Mouse (Mus musculus) hindbrain, embryonic 14.5 days (tissue): Measurements from ENCODE around the gene Vmn1r116. TPM values are rescaled to one million over a fixed set of nuclear protein-coding genes. Genes with fewer than 3 reads are reported as not detected.
"Not testable (repeated sequence)": the region's sequence is repeated elsewhere in the genome, so short reads cannot be mapped to it uniquely, and the experiment has no call there.

Source experiments
- ATAC-seq: fragments of 200-750 bp; cut with Nextera tagmentation; 2 replicates; pipeline ENCODE4 v1.8.0; 2017; ENCODE audit warnings: moderate number of reproducible peaks, mild to moderate bottlenecking, moderate TSS enrichment, moderate library complexity; ENCODE audit not compliant: low FRiP score
- DNase-seq: peaks from one replicate; pipeline ENCODE4 v3.0.0-alpha.2; 2015; ENCODE audit warnings: low spot score
- H3K27ac ChIP-seq: fragments of 300-500 bp; sonication (generic); 2 replicates; pipeline ENCODE4 v1.5.1; 2014; ENCODE audit warnings: mild to moderate bottlenecking, moderate library complexity
- H3K27me3 ChIP-seq: fragments of 300-500 bp; sonication (generic); 2 replicates; pipeline ENCODE4 v1.6.1; 2014; ENCODE audit warnings: mild to moderate bottlenecking, low read length, mixed read lengths; ENCODE audit not compliant: control insufficient read depth, insufficient read depth
- H3K36me3 ChIP-seq: fragments of 300-500 bp; sonication (generic); replicated peaks from 2 replicates; pipeline ENCODE4 v1.6.1; 2014; ENCODE audit not compliant: control insufficient read depth, insufficient read depth
- H3K4me1 ChIP-seq: fragments of 300-500 bp; sonication (generic); replicated peaks from 2 replicates; pipeline ENCODE4 v1.6.1; 2014; ENCODE audit warnings: antibody characterized with exemption, low read length, mixed read lengths; ENCODE audit not compliant: control insufficient read depth, insufficient read depth
- H3K4me2 ChIP-seq: fragments of 300-500 bp; sonication (generic); replicated peaks from 2 replicates; pipeline ENCODE4 v1.6.1; 2014; ENCODE audit warnings: mild to moderate bottlenecking, moderate library complexity
- H3K4me3 ChIP-seq: fragments of 300-500 bp; sonication (generic); replicated peaks from 2 replicates; pipeline ENCODE4 v1.5.1; 2014; ENCODE audit warnings: mild to moderate bottlenecking, low read length
- H3K9ac ChIP-seq: fragments of 300-500 bp; sonication (generic); 2 replicates; pipeline ENCODE4 v1.6.1; 2014
- H3K9me3 ChIP-seq: fragments of 300-500 bp; sonication (generic); 2 replicates; pipeline ENCODE4 v1.6.1; 2016; ENCODE audit warnings: low read length; ENCODE audit not compliant: control insufficient read depth
- WGBS: fragments of 180-500 bp; shearing (Covaris S2); extraction: QIAGEN DNeasy Blood & Tissue Kit; methylation state at CpG from one replicate; pipeline ENCODE4 v1.1.7; 2014; 5-methylcytosine and 5-hydroxymethylcytosine counted together
- polyA plus RNA-seq: library from polyadenylated mRNA; unstranded; fragments of >200 nt; fragmentation: Nextera tagmentation; extraction: Ambion mirVana; gene quantifications from 2 replicates; pipeline ENCODE4 v1.2.1, GENCODE M21; 2014

Vmn1r116 gene
- not detected in 2 replicates for polyA plus RNA-seq

DNA sequence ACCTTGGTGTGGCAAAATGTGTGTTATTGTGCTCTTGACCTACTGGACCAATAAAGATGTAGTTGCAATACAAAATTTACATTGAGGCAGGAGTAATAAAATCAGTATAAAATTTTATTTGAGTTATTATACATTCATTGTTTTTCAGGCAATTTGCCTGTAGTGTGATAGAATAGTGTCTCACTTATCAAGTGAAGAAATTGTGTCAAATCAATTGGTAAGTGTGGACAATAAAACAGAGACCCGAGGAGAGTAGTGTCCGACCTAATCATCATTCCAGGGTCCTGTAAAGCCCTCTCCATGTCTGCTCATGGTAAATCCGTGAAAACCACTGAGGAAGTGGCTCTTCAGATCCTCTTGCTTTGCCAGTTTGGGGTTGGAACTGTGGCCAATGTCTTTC, at the start of gene Vmn1r116:
Gene Vmn1r116 (plus strand): TSS at position 301 of the 400 bp plus-strand sequence.
- not testable (repeated sequence) for H3K9ac ChIP-seq, H3K4me3 ChIP-seq, H3K4me1 ChIP-seq, H3K4me2 ChIP-seq, H3K9me3 ChIP-seq, ATAC-seq, H3K36me3 ChIP-seq, H3K27ac ChIP-seq, DNase-seq, H3K27me3 ChIP-seq
- WGBS: 60% methylated on average over 3 of the region's 3 CpGs

DNA sequence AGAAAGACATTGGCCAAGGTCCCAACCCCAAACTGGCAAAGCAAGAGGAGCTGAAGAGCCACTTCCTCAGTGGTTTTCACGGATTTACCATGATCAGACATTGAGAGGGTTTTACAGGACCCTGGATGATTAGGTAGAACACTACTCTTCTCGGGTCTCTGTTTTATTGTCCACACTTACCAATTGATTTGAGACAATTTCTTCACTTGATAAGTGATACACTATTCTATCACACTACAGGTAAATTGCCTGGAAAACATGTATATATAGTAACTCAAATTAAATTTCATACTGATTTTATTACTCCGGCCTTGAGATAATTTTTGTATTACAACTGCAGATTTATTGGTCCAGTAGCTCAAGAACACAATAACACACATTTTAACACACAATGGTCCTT, 27.2 kb upstream of the Vmn1r116 start, which contains the start of gene Vmn1r115:
Gene Vmn1r115 (minus strand): TSS at position 101 of the 400 bp plus-strand sequence.
- not testable (repeated sequence) for H3K36me3 ChIP-seq, DNase-seq, ATAC-seq, H3K9ac ChIP-seq, H3K27me3 ChIP-seq, H3K4me1 ChIP-seq, H3K9me3 ChIP-seq, H3K27ac ChIP-seq, H3K4me3 ChIP-seq, H3K4me2 ChIP-seq
- WGBS: 88% methylated on average over 1 of the region's 3 CpGs

DNA sequence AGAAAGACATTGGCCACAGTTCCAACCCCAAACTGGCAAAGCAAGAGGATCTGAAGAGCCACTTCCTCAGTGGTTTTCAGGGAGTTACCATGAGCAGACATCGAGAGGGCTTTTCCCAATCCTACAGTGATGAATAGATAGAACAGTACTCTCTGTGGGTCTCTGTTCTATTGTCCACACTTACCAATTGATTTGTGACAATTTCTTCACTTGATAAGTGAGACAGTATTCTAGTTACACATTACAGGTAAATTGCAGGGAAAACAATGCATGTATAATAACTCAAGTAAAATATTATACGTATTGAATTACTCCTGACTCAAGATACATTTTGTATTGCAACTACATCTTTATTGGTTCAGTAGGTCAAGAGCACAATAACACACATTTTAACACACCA, 12.0 kb downstream of the Vmn1r116 start, which contains the start of gene Vmn1r117:
Gene Vmn1r117 (minus strand): TSS at position 101 of the 400 bp plus-strand sequence.
- not testable (repeated sequence) for H3K36me3 ChIP-seq, H3K4me2 ChIP-seq, H3K9ac ChIP-seq, H3K27ac ChIP-seq, H3K9me3 ChIP-seq, ATAC-seq, H3K27me3 ChIP-seq, H3K4me1 ChIP-seq, DNase-seq, H3K4me3 ChIP-seq
- no CpG with 5 or more reads among the region's 2 CpGs for WGBS

DNA sequence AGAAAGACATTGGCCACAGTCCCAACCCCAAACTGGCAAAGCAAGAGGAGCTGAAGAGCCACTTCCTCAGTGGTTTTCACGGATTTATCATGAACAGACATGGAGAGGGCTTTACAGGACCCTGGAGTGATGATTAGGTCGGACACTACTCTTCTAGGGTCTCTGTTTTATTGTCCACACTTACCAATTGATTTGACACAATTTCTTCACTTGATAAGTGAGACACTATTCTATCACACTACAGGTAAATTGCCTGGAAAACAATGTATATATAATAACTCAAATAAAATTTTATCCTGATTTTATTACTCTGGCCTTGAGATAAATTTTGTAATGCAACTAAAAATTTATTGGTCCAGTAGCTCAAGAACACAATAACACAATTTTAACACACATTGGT, 40.2 kb downstream of the Vmn1r116 start, which contains the start of gene Vmn1r118:
Gene Vmn1r118 (minus strand): TSS at position 101 of the 400 bp plus-strand sequence.
- not testable (repeated sequence) for DNase-seq, ATAC-seq, H3K9ac ChIP-seq, H3K36me3 ChIP-seq, H3K4me1 ChIP-seq, H3K4me2 ChIP-seq, H3K27me3 ChIP-seq, H3K27ac ChIP-seq, H3K4me3 ChIP-seq, H3K9me3 ChIP-seq
- WGBS: no CpG with 5 or more reads among the region's 2 CpGs

Other genes with a start within 250 kb of the Vmn1r116 start
- gene Vmn1r107, start 203.3 kb upstream of the Vmn1r116 start, polyA plus RNA-seq: not detected in 2 replicates
- gene Vmn1r111, start 169.0 kb upstream of the Vmn1r116 start, polyA plus RNA-seq: not detected in 2 replicates
- gene Gm10668, start 141.6 kb upstream of the Vmn1r116 start, polyA plus RNA-seq: not detected in 2 replicates
- gene Vmn1r112, start 101.1 kb upstream of the Vmn1r116 start, polyA plus RNA-seq: not detected in 2 replicates
- gene Vmn1r113, start 85.0 kb upstream of the Vmn1r116 start, polyA plus RNA-seq: not detected in 2 replicates
- gene Vmn1r114, start 60.1 kb upstream of the Vmn1r116 start, polyA plus RNA-seq: not detected in 2 replicates
- gene Vmn1r115, start 27.3 kb upstream of the Vmn1r116 start, polyA plus RNA-seq: not detected in 2 replicates
- gene Vmn1r117, start 11.9 kb downstream of the Vmn1r116 start, polyA plus RNA-seq: not detected in 2 replicates
- not detected in 2 replicates for gene Vmn1r118, start 40.1 kb downstream of the Vmn1r116 start, polyA plus RNA-seq
- gene Vmn1r119, start 140.2 kb downstream of the Vmn1r116 start, polyA plus RNA-seq: not detected in 2 replicates
- not detected in 2 replicates for gene Vmn1r120, start 181.5 kb downstream of the Vmn1r116 start, polyA plus RNA-seq
- not detected in 2 replicates for gene Vmn1r121, start 226.3 kb downstream of the Vmn1r116 start, polyA plus RNA-seq